Mouse (Mus musculus) stomach, postnatal 0 days (tissue): ENCODE data around the gene Ubash3b.

Source experiments
- CTCF ChIP-seq: IDR thresholded peaks from 2 replicates; pipeline ENCODE4 v1.5.1; 2016; ENCODE audit warnings: antibody characterized with exemption, low read depth, mild to moderate bottlenecking, moderate library complexity
- EP300 ChIP-seq: optimal IDR thresholded peaks from 2 replicates; pipeline ENCODE3; 2016; ENCODE audit warnings: antibody characterized with exemption

- TF ChIP-seq EP300 (no peak), CTCF (no peak)
Observed at GRCm38 (mm10) chr9:41031590-41032489, 129.7 kb downstream of the Ubash3b start.
